ENCODE assay signal across 8 mouse cellular contexts in genomic region chr7:128459791-128460130, GRCm38 (mm10). TPM values are rescaled to one million over a fixed set of nuclear protein-coding genes. Genes with fewer than 3 reads are reported as not detected.
DNase-seq lines count a peak whose midpoint lies in the region; ATAC-seq and TF ChIP-seq lines count a peak whose summit lies in the region.

No protein-coding gene starts in this region.

- peak overlapping the region; percentile 96 for H3K4me3 ChIP-seq in gastrocnemius, adult 2 months
- peak overlapping the region; percentile 61 for H3K4me3 ChIP-seq in ES-Bruce4 (ENCODE audit: low read depth, low read length)
- peak overlapping the region; percentile 94 for H3K4me3 ChIP-seq in forebrain, embryonic 15.5 days
- H3K4me3 ChIP-seq in liver, embryonic 16.5 days (ENCODE audit: low read depth, low read length), result peak overlapping the region; percentile 78

- H3K9me3 ChIP-seq in ES-Bruce4 (replicated peaks; ENCODE audit: control insufficient read depth, insufficient read depth, low read length, poor library complexity, severe bottlenecking), result no peaks in the 10 kb centered on the region
- no peaks in the 10 kb centered on the region for H3K9me3 ChIP-seq in forebrain, embryonic 15.5 days
- H3K9me3 ChIP-seq in liver, embryonic 16.5 days (replicated peaks; ENCODE audit: control insufficient read depth, low read length), result no peaks in the 10 kb centered on the region

- TF ChIP-seq POLR2A in ES-Bruce4 (IDR thresholded peaks at IDR 0.05; ENCODE audit: insufficient read depth, low read length), result no peak

- no peak for TF ChIP-seq CTCF in gastrocnemius, adult 2 months (IDR thresholded peaks at IDR 0.05)
- TF ChIP-seq CTCF in ES-Bruce4 (IDR thresholded peaks at IDR 0.05; ENCODE audit: low read depth, low read length), result no peak

- intact Hi-C loops in gastrocnemius, adult 2 months (cut with DNase I), result loop anchor here (5.0 kb wide), 2 partner anchors 63 to 222 kb away; partner anchors contain the start of genes 9130023H24Rik, Armc5 and Bag3
- intact Hi-C loops in left cerebral cortex, postnatal 36 days (cut with DNase I), result loop anchor here (5.0 to 10.0 kb wide), 4 partner anchors 73 to 225 kb away; partner anchors contain the start of genes 9130023H24Rik and Armc5

- H3K4me1 ChIP-seq in ES-Bruce4 (ENCODE audit: control insufficient read depth, insufficient read depth, low read length), result no peaks in the 10 kb centered on the region
- H3K4me1 ChIP-seq in forebrain, embryonic 15.5 days, result peaks cover 23% of the 10 kb centered on the region
- H3K4me1 ChIP-seq in liver, embryonic 16.5 days (ENCODE audit: control insufficient read depth, low read depth, low read length), result peaks cover 16% of the 10 kb centered on the region

- WGBS in forebrain, embryonic 15.5 days, result 14% methylated on average over 4 of the region's 4 CpGs
- 13% methylated on average over 4 of the region's 4 CpGs for WGBS in liver, embryonic 16.5 days (ENCODE audit: insufficient replicate concordance)

- H3K36me3 ChIP-seq in ES-Bruce4 (ENCODE audit: control insufficient read depth, insufficient read depth, low read length, poor library complexity, severe bottlenecking), result peaks cover 2% of the 10 kb centered on the region
- H3K36me3 ChIP-seq in forebrain, embryonic 15.5 days, result no peaks in the 10 kb centered on the region
- no peaks in the 10 kb centered on the region; the same call in 1 of the 2 replicates for H3K36me3 ChIP-seq in liver, embryonic 16.5 days (ENCODE audit: control insufficient read depth, insufficient read depth)

- H3K4me2 ChIP-seq in forebrain, embryonic 15.5 days (replicated peaks), result peak overlapping the region; percentile 84
- peak overlapping the region; percentile 99 for H3K4me2 ChIP-seq in liver, embryonic 16.5 days (ENCODE audit: low read depth, low read length)

- DNase-seq in gastrocnemius, adult 2 months, result no peak
- no peak for DNase-seq in gastrocnemius, postnatal 4 days (ENCODE audit: low spot score in 2 of 2)
- DNase-seq in left cerebral cortex, postnatal 36 days (ENCODE audit: low spot score in 2 of 2), result no peak
- no peak for DNase-seq in left cerebral cortex, adult 9 months (ENCODE audit: low spot score in 2 of 2)

- no peaks in the 10 kb centered on the region for H3K27me3 ChIP-seq in ES-Bruce4 (ENCODE audit: control insufficient read depth, insufficient read depth, low read length, poor library complexity, severe bottlenecking)
- H3K27me3 ChIP-seq in forebrain, embryonic 15.5 days, result no peaks in the 10 kb centered on the region
- H3K27me3 ChIP-seq in liver, embryonic 16.5 days (ENCODE audit: control insufficient read depth, insufficient read depth, low read depth, low read length), result no peaks in the 10 kb centered on the region

- H3K9ac ChIP-seq in ES-Bruce4 (ENCODE audit: low read depth, poor library complexity, severe bottlenecking), result peak overlapping the region; percentile 89
- H3K9ac ChIP-seq in forebrain, embryonic 15.5 days (replicated peaks), result peak overlapping the region; percentile 91
- peak overlapping the region; percentile 95 for H3K9ac ChIP-seq in liver, embryonic 16.5 days (ENCODE audit: low read depth, low read length)

- no peak for TF ChIP-seq EP300 in ES-Bruce4 (IDR thresholded peaks at IDR 0.05; ENCODE audit: insufficient read depth, low read depth, low read length)

- ATAC-seq in forebrain, embryonic 15.5 days (replicated peaks), result no peak
- no peak for ATAC-seq in liver, embryonic 16.5 days (ENCODE audit: low read depth)
- ATAC-seq in frontal cortex, adult (ENCODE audit: low TSS enrichment), result no peak

- H3K27ac ChIP-seq in gastrocnemius, adult 2 months, result peak overlapping the region; percentile 100
- H3K27ac ChIP-seq in ES-Bruce4 (ENCODE audit: insufficient read depth, low read length), result peak overlapping the region; percentile 66
- H3K27ac ChIP-seq in forebrain, embryonic 15.5 days (replicated peaks), result no peak overlapping the region
- peak overlapping the region; percentile 95 for H3K27ac ChIP-seq in liver, embryonic 16.5 days (ENCODE audit: low read length)

RNA-seq across cellular contexts. Expression of gene Tial1, which starts 1.8 kb away (rescaled TPM):
- total RNA-seq in gastrocnemius, adult 2 months (2021), result 10 to 100 TPM; 46.9 to 50.7 TPM
- total RNA-seq in gastrocnemius, postnatal 4 days (2021), result 10 to 100 TPM; 73.7 to 92.4 TPM
- 134 and 152 TPM in 2 replicates for polyA plus RNA-seq in ES-Bruce4 (2011; ENCODE audit: insufficient read depth, insufficient read length, low read depth, missing spikeins)
- 31.6 and 35.0 TPM in 2 replicates for polyA plus RNA-seq in forebrain, embryonic 15.5 days (2015; fragmentation: Nextera tagmentation; extraction: Ambion mirVana)
- polyA plus RNA-seq in liver, embryonic 16.5 days (2015; fragmentation: Nextera tagmentation; extraction: Ambion mirVana), result 8.5 and 9.9 TPM in 2 replicates
- 100 to 1,000 TPM in 1 of 2 experiments, 10 to 100 TPM in 1; 79.3 to 119 TPM for total RNA-seq in left cerebral cortex, postnatal 36 days (2021)

RNA-seq across cellular contexts. Expression of gene Rgs10, which starts 41.2 kb away (rescaled TPM):
- 1 to 10 TPM; 2.0 to 4.8 TPM for total RNA-seq in gastrocnemius, adult 2 months (2021)
- total RNA-seq in gastrocnemius, postnatal 4 days (2021), result 10 to 100 TPM; 14.5 to 18.2 TPM
- 6.0 and 6.3 TPM in 2 replicates for polyA plus RNA-seq in ES-Bruce4 (2011; ENCODE audit: insufficient read depth, insufficient read length, low read depth, missing spikeins)
- 21.9 and 22.2 TPM in 2 replicates for polyA plus RNA-seq in forebrain, embryonic 15.5 days (2015; fragmentation: Nextera tagmentation; extraction: Ambion mirVana)
- polyA plus RNA-seq in liver, embryonic 16.5 days (2015; fragmentation: Nextera tagmentation; extraction: Ambion mirVana), result 27.6 and 29.6 TPM in 2 replicates
- 10 to 100 TPM; 47.8 to 50.1 TPM for total RNA-seq in left cerebral cortex, postnatal 36 days (2021)
